Comparison of ENCODE assay signal across 8 mouse cellular contexts in the genomic region with DNA sequence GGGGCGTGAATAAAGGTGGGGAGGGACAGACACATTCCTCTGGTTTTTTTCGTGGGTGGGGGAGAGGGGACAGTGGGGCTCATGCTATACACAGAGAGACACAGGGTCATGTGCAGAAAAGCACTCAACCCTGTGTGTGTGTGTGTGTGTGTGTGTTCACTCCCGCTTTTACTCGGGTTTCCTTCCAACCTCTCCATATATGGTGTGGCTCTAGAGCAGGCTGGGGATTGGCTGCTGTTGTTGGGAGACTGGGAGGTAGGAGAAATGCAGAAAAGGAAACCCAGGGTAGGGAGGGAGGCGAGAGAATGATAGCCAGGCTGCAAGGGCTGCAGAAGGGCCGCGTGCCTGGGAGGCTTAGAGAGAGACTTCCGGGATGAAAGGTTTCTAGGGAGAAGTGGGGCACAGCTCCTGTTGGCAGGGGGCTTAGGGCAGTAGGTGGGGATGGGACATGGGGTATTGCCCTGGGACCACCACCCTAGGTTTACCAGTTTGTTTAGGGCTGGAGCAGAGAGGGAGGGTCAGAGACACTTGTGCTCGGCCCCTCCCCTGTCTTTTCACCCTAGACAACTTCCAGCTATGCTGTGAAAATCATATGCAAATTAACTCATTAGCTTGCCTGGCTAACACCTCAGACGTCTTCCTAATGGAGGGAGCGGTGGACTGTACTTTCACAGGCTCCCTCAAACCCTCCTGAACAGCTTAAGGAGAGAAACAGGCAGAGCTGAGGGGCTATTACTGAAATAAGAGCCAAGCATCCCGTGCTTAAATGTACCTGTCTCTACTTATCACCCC. TPM values are rescaled to one million over a fixed set of nuclear protein-coding genes. Genes with fewer than 3 reads are reported as not detected.
DNase-seq lines count a peak whose midpoint lies in the region; ATAC-seq and TF ChIP-seq lines count a peak whose summit lies in the region.

No protein-coding gene starts in this region.

- H3K4me3 ChIP-seq in thymus, adult 2 months (ENCODE audit: control insufficient read depth, insufficient read depth, low read length), result no peak overlapping the region
- H3K4me3 ChIP-seq in heart, embryonic 10.5 days, result peak overlapping the region; percentile 43
- peak overlapping the region; percentile 12; the same call in 1 of the 2 replicates for H3K4me3 ChIP-seq in kidney, embryonic 15.5 days (replicated peaks)
- peak overlapping the region; percentile 18; the same call in 1 of the 2 replicates for H3K4me3 ChIP-seq in lung, embryonic 15.5 days
- H3K4me3 ChIP-seq in olfactory bulb, adult 2 months (ENCODE audit: insufficient read depth, low read depth, low read length), result no peak overlapping the region

- peak; percentile 95 for ATAC-seq in kidney, embryonic 15.5 days (replicated peaks; ENCODE audit: low FRiP score)
- ATAC-seq in lung, embryonic 15.5 days (ENCODE audit: borderline replicate concordance, extremely low read depth, low FRiP score, low TSS enrichment), result peak; percentile 88

- peak overlapping the region; percentile 31; the same call in 1 of the 2 replicates for H3K27ac ChIP-seq in thymus, adult 2 months (ENCODE audit: control insufficient read depth, insufficient read depth, low read length)
- peak overlapping the region; percentile 95 for H3K27ac ChIP-seq in heart, embryonic 10.5 days
- H3K27ac ChIP-seq in kidney, embryonic 15.5 days, result peak overlapping the region; percentile 92
- H3K27ac ChIP-seq in lung, embryonic 15.5 days, result peak overlapping the region; percentile 95
- peak overlapping the region; percentile 93 for H3K27ac ChIP-seq in olfactory bulb, adult 2 months (ENCODE audit: insufficient read depth, low read depth, low read length)

- H3K36me3 ChIP-seq in thymus, adult 2 months (ENCODE audit: control insufficient read depth, insufficient read depth, low read length), result peaks cover 5% of the 10 kb centered on the region; the same call in 1 of the 2 replicates
- H3K36me3 ChIP-seq in heart, embryonic 10.5 days, result peaks cover 33% of the 10 kb centered on the region
- peaks cover 24% of the 10 kb centered on the region for H3K36me3 ChIP-seq in kidney, embryonic 15.5 days
- H3K36me3 ChIP-seq in lung, embryonic 15.5 days, result peaks cover 19% of the 10 kb centered on the region

- no peaks in the 10 kb centered on the region for H3K27me3 ChIP-seq in thymus, adult 2 months (ENCODE audit: control insufficient read depth, insufficient read depth, low read length)
- H3K27me3 ChIP-seq in heart, embryonic 10.5 days (ENCODE audit: insufficient read depth, poor library complexity, severe bottlenecking), result no peaks in the 10 kb centered on the region
- no peaks in the 10 kb centered on the region for H3K27me3 ChIP-seq in kidney, embryonic 15.5 days
- H3K27me3 ChIP-seq in lung, embryonic 15.5 days, result no peaks in the 10 kb centered on the region

- no peak for TF ChIP-seq POLR2A in thymus, adult 2 months (IDR thresholded peaks at IDR 0.05; ENCODE audit: control insufficient read depth, extremely low read depth, insufficient read depth, low read length, poor library complexity)
- peak; percentile 46; the same call in 1 of the 2 replicates for TF ChIP-seq POLR2A in olfactory bulb, adult 2 months (IDR thresholded peaks at IDR 0.05; ENCODE audit: insufficient read depth, low read depth, low read length)

- peak overlapping the region; percentile 55 for H3K4me2 ChIP-seq in kidney, embryonic 15.5 days
- peak overlapping the region; percentile 53 for H3K4me2 ChIP-seq in lung, embryonic 15.5 days

- whole genome bisulfite sequencing in thymus, adult 2 months, result 45% methylated on average over 12 of the region's 12 CpGs
- WGBS in heart, embryonic 10.5 days, result 2% methylated on average over 12 of the region's 12 CpGs
- 3% methylated on average over 12 of the region's 12 CpGs for WGBS in kidney, embryonic 15.5 days
- 4% methylated on average over 12 of the region's 12 CpGs for WGBS in lung, embryonic 15.5 days
- WGBS in olfactory bulb, adult 2 months, result 6% methylated on average over 12 of the region's 12 CpGs

- no peak for TF ChIP-seq CTCF in thymus, adult 2 months (IDR thresholded peaks at IDR 0.05; ENCODE audit: borderline replicate concordance, control insufficient read depth, extremely low read depth, insufficient read depth, low read length, poor library complexity)
- TF ChIP-seq CTCF in olfactory bulb, adult 2 months (IDR thresholded peaks at IDR 0.05; ENCODE audit: insufficient read depth, low read depth, low read length), result no peak

- peaks cover 26% of the 10 kb centered on the region for H3K4me1 ChIP-seq in thymus, adult 2 months (replicated peaks; ENCODE audit: control insufficient read depth, insufficient read depth, low read length)
- peaks cover 57% of the 10 kb centered on the region for H3K4me1 ChIP-seq in heart, embryonic 10.5 days
- peaks cover 50% of the 10 kb centered on the region for H3K4me1 ChIP-seq in kidney, embryonic 15.5 days
- peaks cover 56% of the 10 kb centered on the region for H3K4me1 ChIP-seq in lung, embryonic 15.5 days
- peaks cover 46% of the 10 kb centered on the region for H3K4me1 ChIP-seq in olfactory bulb, adult 2 months (ENCODE audit: control insufficient read depth, insufficient read depth, low read length)

- no peak for DNase-seq in thymus, adult 2 months
- DNase-seq in thymus, postnatal 36 days, result no peak
- DNase-seq in embryo, embryonic 11.5 days (ENCODE audit: low read depth, low spot score), result peak; percentile 65
- peak; percentile 94 for DNase-seq in heart, embryonic 10.5 days (ENCODE audit: low spot score)
- no peak for DNase-seq in spleen, postnatal 4 days (ENCODE audit: low spot score in 2 of 2)

- no peaks in the 10 kb centered on the region for H3K9me3 ChIP-seq in heart, embryonic 10.5 days
- H3K9me3 ChIP-seq in kidney, embryonic 15.5 days (replicated peaks), result no peaks in the 10 kb centered on the region
- no peaks in the 10 kb centered on the region for H3K9me3 ChIP-seq in lung, embryonic 15.5 days

- peak overlapping the region; percentile 23; the same call in 1 of the 2 replicates for H3K9ac ChIP-seq in kidney, embryonic 15.5 days
- peak overlapping the region; percentile 11 for H3K9ac ChIP-seq in lung, embryonic 15.5 days

RNA-seq across cellular contexts. Expression of a gene that starts 10.4 kb away (rescaled TPM):
- polyA plus RNA-seq in thymus, adult 2 months (2012; rRNA removed), result 65.8 and 73.9 TPM in 2 replicates
- polyA plus RNA-seq in heart, embryonic 10.5 days (2016; fragmentation: Nextera tagmentation; extraction: Ambion mirVana), result 75.1 and 88.2 TPM in 2 replicates
- polyA plus RNA-seq in kidney, embryonic 15.5 days (2015; fragmentation: Nextera tagmentation; extraction: Ambion mirVana), result 43.5 and 44.2 TPM in 2 replicates
- 36.0 and 38.2 TPM in 2 replicates for polyA plus RNA-seq in lung, embryonic 15.5 days (2015; fragmentation: Nextera tagmentation; extraction: Ambion mirVana)
- polyA plus RNA-seq in olfactory bulb, adult 2 months (2012; ENCODE audit: insufficient read depth, insufficient read length, low replicate concordance, missing spikeins), result not detected in 2 replicates

RNA-seq across cellular contexts. Expression of a gene that starts 56.4 kb away (rescaled TPM):
- 89.1 and 120 TPM in 2 replicates for polyA plus RNA-seq in thymus, adult 2 months (2012; rRNA removed)
- 209 and 212 TPM in 2 replicates for polyA plus RNA-seq in heart, embryonic 10.5 days (2016; fragmentation: Nextera tagmentation; extraction: Ambion mirVana)
- 247 and 264 TPM in 2 replicates for polyA plus RNA-seq in kidney, embryonic 15.5 days (2015; fragmentation: Nextera tagmentation; extraction: Ambion mirVana)
- 222 and 233 TPM in 2 replicates for polyA plus RNA-seq in lung, embryonic 15.5 days (2015; fragmentation: Nextera tagmentation; extraction: Ambion mirVana)
- polyA plus RNA-seq in olfactory bulb, adult 2 months (2012; ENCODE audit: insufficient read depth, insufficient read length, low replicate concordance, missing spikeins), result 541 and 1,043 TPM in 2 replicates

Comparison
In these comparisons a context has a peak if more than half of its experiments do, and no peak if none do; other contexts are left out.
1. DNase-seq: peak in embryo, embryonic 11.5 days (single experiment) and heart, embryonic 10.5 days (single experiment); none in thymus, adult 2 months (single experiment), thymus, postnatal 36 days (0 of 2) and spleen, postnatal 4 days (0 of 2).
2. H3K27ac ChIP-seq: peak in every context shown above with its lines; median percentile 95 in heart, embryonic 10.5 days; 95 in lung, embryonic 15.5 days; 93 in olfactory bulb, adult 2 months; 92 in kidney, embryonic 15.5 days; 31 in thymus, adult 2 months.
3. H3K4me3 ChIP-seq: peak in heart, embryonic 10.5 days (single experiment), kidney, embryonic 15.5 days (single experiment) and lung, embryonic 15.5 days (single experiment); none in thymus, adult 2 months (single experiment) and olfactory bulb, adult 2 months (single experiment).